ENCODE assay signal across 8 mouse cellular contexts in genomic region chr10:106632171-106632935, GRCm38 (mm10).
A peak's percentile ranks its signal among the peaks of the same experiment; 100 is the strongest.
DNase-seq lines count a peak whose midpoint lies in the region; ATAC-seq and TF ChIP-seq lines count a peak whose summit lies in the region.

No protein-coding gene starts in this region.

- peak overlapping the region; percentile 32 for H3K4me2 ChIP-seq in embryonic facial prominence, embryonic 12.5 days (replicated peaks)
- H3K4me2 ChIP-seq in neural tube, embryonic 12.5 days (replicated peaks): no peak overlapping the region; the same call in 1 of the 2 replicates

- H3K9me3 ChIP-seq in embryonic facial prominence, embryonic 12.5 days: no peaks in the 10 kb centered on the region
- H3K9me3 ChIP-seq in neural tube, embryonic 12.5 days: no peaks in the 10 kb centered on the region

- no peak for TF ChIP-seq CTCF in lung, adult 2 months (IDR thresholded peaks at IDR 0.05; ENCODE audit: insufficient read depth, low read length)

- 0 out of 2 replicates have a peak, but pooled peaks have one; percentile 56 for ATAC-seq in embryonic facial prominence, embryonic 12.5 days (ENCODE audit: insufficient number of reproducible peaks, insufficient read depth, low FRiP score, low TSS enrichment)
- ATAC-seq in neural tube, embryonic 12.5 days (ENCODE audit: low FRiP score, low read depth): peak; percentile 79

- WGBS in lung, adult 2 months: 33% methylated on average over 18 of the region's 18 CpGs
- 44% methylated on average over 18 of the region's 18 CpGs for WGBS in embryonic facial prominence, embryonic 12.5 days
- WGBS in neural tube, embryonic 12.5 days: 60% methylated on average over 18 of the region's 18 CpGs

- no peaks in the 10 kb centered on the region for H3K36me3 ChIP-seq in embryonic facial prominence, embryonic 12.5 days
- H3K36me3 ChIP-seq in neural tube, embryonic 12.5 days: no peaks in the 10 kb centered on the region

- H3K27ac ChIP-seq in embryonic facial prominence, embryonic 12.5 days: no peak overlapping the region
- H3K27ac ChIP-seq in neural tube, embryonic 12.5 days: no peak overlapping the region

- TF ChIP-seq POLR2A in lung, adult 2 months (IDR thresholded peaks at IDR 0.05; ENCODE audit: borderline replicate concordance, extremely low read depth, low read depth, low read length): no peak

- H3K27me3 ChIP-seq in embryonic facial prominence, embryonic 12.5 days: no peaks in the 10 kb centered on the region
- H3K27me3 ChIP-seq in neural tube, embryonic 12.5 days (replicated peaks): no peaks in the 10 kb centered on the region

- DNase-seq in lung, adult 2 months: no peak
- no peak for DNase-seq in lung, postnatal 36 days
- DNase-seq in kidney, postnatal 10 days: peak; percentile 8
- no peak for DNase-seq in gastrocnemius, adult 8-10 months (ENCODE audit: low spot score in 2 of 2)
- no peak for DNase-seq in adrenal gland, postnatal 14 days
- no peak for DNase-seq in liver

- no peaks in the 10 kb centered on the region; the same call in 1 of the 2 replicates for H3K4me1 ChIP-seq in lung, adult 2 months (ENCODE audit: control insufficient read depth, insufficient read depth, low read length)
- no peaks in the 10 kb centered on the region for H3K4me1 ChIP-seq in embryonic facial prominence, embryonic 12.5 days
- H3K4me1 ChIP-seq in neural tube, embryonic 12.5 days: no peaks in the 10 kb centered on the region

- peak overlapping the region; percentile 23 for H3K4me3 ChIP-seq in lung, adult 2 months (replicated peaks; ENCODE audit: extremely low read depth, low read depth, low read length)
- H3K4me3 ChIP-seq in embryonic facial prominence, embryonic 12.5 days: no peak overlapping the region
- no peak overlapping the region for H3K4me3 ChIP-seq in neural tube, embryonic 12.5 days

- H3K9ac ChIP-seq in embryonic facial prominence, embryonic 12.5 days: no peak overlapping the region
- no peak overlapping the region for H3K9ac ChIP-seq in neural tube, embryonic 12.5 days
